Mouse (Mus musculus): ENCODE results near the gene Tcaim. TPM values are rescaled to one million over a fixed set of nuclear protein-coding genes. Genes with fewer than 3 reads are reported as not detected.
A peak's percentile ranks its signal among the peaks of the same experiment; 100 is the strongest.
"Not testable (repeated sequence)": the region's sequence is repeated elsewhere in the genome, so short reads cannot be mapped to it uniquely, and the experiment has no call there.

Gene Tcaim
- polyA plus RNA-seq, 1 experiment: 14.7 TPM

DNA sequence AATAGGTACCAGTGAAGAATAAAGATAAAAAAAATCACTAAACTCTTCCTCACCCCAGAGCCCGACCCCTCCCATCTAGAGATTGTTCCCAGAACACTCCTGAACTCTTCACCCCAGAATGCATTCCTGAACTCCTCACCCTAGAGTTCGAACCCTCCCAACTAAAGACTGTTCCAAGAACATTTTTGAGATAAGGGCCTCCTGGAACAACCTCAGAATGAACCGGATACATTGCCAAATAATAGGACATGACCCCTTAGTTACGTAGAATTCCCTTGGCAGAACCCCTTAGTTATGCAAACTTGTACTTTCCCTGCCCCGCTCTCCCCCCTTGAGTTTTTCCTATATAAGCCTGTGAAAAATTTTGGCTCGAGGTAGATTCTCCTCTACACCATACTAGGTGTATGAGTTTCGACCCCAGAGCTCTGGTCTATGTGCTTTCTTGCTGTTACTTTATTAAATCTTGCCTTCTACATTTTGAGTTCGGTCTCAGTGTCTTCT lies 42.5 kb downstream of the Tcaim start:
- not testable (repeated sequence) for DNase-seq (ENCODE audit: extremely low spot score in 1 of 2, low spot score in 1 of 2)

DNA sequence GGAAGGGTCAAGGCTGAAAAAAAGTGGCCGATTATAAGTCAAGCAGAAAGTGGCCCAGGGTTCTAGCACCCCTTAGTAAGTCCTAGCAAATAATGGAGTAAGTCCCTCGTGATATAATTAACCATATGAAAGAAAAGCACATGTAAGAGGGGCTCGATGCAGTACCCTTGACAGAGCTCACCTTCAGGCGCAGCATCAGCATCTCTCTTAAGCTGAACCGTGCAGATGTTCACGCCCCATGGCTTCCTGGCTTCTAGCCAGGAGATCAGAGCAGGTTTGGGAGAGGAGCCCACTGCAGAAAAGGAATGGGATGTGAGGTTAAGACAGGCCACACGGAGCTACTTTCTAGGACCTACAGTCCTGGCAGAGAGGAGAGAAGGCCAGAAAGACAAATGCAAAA lies 49.2 kb downstream of the Tcaim start:
- DNase-seq (ENCODE audit: extremely low spot score in 1 of 2, low spot score in 1 of 2): no peak

DNA sequence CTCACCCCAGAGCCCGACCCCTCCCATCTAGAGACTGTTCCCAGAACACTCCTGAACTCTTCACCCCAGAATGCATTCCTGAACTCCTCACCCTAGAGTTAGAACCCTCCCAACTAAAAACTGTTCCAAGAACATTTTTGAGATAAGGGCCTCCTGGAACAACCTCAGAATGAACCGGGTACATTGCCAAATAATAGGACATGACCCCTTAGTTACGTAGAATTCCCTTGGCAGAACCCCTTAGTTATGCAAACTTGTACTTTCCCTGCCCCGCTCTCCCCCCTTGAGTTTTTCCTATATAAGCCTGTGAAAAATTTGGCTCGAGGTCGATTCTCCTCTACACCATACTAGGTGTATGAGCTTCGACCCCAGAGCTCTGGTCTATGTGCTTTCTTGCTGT lies 49.8 kb downstream of the Tcaim start:
- DNase-seq (ENCODE audit: extremely low spot score in 1 of 2, low spot score in 1 of 2): not testable (repeated sequence)

DNA sequence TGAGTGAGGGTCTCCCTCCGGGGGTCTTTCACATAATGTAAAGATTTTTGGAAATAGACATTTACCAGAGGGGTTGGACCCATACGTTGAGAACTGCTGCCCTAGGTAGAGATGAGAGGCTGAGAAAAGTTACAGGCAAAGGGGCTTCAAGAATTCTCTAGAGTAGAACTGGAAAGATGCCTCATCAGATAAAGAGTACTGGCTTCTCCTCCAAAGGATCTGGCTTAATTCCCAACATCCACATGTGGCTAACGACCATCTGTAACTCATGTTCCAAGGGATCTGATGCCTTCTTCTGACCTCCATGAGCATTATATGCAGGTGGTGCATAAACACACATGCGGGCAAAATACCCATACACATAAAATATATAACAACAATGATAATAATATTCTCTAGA lies 50.3 kb downstream of the Tcaim start:
- DNase-seq (ENCODE audit: extremely low spot score in 1 of 2, low spot score in 1 of 2): no peak

DNA sequence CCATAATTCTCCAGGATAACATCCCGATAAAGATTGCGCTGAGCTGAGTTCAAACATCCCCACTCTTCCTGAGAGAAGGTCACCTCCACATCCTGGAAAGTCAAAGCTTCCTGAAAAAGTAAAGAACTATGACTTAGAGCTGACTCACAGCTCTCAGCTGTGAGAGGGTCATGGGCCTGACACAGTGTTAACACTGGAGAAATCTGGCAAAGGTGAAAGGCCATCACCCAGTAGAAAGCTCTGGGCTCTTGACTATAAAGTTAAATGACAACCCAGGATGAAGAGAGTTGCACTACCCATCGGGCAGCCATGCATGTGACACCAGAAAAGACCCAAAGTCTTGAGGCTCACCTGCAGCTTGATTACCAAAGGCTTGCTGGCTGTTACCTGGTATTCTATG lies 51.4 kb downstream of the Tcaim start:
- DNase-seq (ENCODE audit: extremely low spot score in 1 of 2, low spot score in 1 of 2): no peak

DNA sequence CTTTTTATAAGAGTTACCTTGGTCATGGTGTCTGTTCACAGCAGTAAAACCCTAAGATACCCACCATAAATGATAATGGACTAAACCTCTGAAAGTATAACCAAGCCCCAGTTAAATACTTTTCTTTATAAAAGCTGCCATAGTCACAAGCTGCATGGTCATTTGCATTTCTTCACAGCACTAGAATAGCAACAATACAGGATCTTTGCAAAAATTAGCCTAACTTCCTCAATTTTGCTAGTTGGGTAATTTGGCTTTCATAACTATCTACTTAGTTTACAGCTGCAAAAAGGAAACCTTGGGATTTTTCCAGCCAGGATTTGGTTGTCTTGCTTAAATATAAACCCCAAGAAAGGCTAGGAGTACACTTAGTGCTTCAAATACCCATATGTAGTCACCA lies 55.4 kb downstream of the Tcaim start:
- no peak for DNase-seq (ENCODE audit: extremely low spot score in 1 of 2, low spot score in 1 of 2)

DNA sequence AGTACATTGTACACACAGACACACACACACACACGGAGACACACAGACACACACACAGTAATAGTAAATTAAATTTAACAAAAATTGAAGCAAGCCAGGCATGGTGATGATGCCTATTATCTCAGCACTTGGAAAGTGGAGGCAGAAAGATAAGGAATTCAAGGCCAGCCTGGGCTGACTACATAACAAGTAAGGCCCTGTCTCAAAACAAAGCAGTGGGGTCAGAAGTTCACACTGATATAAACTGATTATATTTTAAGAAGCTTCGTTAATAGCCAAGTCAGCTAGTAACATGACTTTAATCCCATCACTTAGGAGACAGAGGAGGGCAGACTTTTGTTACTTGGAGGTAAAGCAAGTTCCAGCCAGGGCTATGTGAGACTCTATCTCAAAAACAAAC lies 58.4 kb downstream of the Tcaim start:
- DNase-seq (ENCODE audit: extremely low spot score in 1 of 2, low spot score in 1 of 2): no peak

DNA sequence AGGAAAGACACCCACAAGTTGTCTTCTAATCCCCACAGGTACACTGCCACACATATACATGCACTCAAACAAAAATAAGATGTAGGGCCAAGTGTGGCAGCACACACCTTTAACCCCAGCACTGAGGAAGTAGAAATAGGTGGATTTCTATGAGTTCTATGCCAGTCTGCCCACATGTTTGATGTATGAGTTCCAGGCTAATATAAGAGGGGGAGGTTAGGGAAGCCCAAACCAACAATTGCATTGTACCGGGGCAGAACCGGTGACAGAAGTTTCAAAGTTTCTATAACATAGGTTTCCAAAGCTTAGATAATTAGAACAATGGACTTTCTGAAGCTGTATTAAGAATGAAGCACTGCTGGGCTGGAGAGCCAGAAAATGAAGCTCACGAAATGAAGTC lies 59.5 kb downstream of the Tcaim start:
- DNase-seq (ENCODE audit: extremely low spot score in 1 of 2, low spot score in 1 of 2): no peak

DNA sequence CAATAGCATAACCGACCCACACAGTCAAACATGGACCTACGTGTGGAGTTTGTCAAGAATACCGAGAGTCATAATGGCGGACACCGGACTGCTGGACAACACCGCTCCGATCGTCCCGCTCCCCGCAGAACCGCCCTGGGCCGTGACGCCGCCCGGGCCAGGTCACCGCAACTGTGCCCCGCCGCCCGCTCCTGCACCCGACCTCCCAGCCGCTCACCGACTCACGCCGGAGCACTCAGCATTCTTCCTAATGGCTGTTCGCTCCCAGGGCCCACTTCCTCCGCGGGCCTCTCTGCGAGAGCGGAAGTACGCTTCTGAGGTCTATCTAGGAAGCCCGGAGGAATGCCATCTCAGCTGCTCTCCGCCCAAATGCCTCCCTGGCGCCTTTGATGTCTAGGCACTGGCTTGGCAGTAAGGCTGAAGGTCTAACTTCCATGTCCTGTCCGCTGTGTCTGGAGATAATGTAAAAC lies 60.4 kb downstream of the Tcaim start, which contains the start of gene Zfp445:
TSS of gene Zfp445 (minus strand) at position 310 of the 470 bp plus-strand sequence.
- DNase-seq (ENCODE audit: extremely low spot score in 1 of 2, low spot score in 1 of 2): peak; percentile 50 to 86

DNA sequence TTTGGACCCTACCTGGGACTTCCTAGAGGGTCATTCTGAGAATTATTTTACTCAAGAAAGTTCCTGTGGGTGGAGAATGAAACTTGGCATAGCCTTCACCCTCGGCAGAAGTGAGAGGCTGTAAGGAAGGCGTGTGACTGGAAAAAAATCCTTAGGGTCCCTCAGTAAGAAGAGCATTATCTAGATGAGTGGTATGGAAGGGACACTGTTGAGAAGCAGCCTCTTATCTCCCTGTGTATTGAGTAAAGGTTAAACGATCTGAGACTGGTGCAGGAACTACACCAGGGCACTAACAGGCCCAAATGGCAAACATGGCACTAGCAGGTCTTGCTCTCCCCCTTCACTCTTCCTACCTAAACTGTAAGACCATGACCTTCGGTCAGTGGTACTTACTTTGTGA lies 60.9 kb downstream of the Tcaim start:
- DNase-seq (ENCODE audit: extremely low spot score in 1 of 2, low spot score in 1 of 2): no peak

DNA sequence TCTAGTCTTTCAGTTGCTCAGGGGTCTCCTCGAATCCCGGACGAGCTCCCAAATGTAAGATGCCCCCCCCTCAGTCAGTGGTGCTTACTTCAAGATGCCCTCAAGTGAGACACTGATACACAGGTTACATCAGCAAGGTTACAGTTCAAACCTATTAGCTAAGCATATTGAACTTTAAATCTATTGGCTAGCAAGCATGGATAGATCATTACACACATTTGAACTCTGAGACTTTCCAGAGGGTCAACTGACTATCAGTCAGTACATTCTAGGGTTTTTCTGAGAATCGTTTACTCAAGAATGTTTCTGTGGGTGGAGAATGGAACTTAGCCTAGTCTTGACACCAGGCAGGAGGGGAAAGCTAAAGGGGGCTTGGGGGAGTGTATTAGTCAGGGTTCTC lies 67.3 kb downstream of the Tcaim start:
- no peak for DNase-seq (ENCODE audit: extremely low spot score in 1 of 2, low spot score in 1 of 2)

DNA sequence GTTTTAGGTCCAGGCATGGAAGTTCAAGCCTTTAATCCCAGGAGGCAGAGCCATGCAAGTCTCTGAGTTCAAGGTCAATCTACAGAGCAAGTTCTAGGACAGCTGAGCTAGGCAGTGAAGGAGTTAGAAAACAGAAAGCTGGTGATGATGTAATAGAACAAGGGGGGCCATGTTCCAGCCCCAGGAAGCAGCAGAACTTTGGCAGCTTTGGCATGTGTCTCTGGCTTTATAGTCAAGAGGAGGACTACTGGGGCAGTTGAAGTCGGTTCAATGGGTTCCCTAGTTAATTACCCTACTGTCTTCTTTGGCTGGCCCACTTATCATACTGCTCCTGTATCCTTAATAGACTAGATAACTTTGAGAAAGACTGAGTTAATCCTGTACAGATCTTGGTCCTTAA lies 69.3 kb downstream of the Tcaim start:
- no peak for DNase-seq (ENCODE audit: extremely low spot score in 1 of 2, low spot score in 1 of 2)

DNA sequence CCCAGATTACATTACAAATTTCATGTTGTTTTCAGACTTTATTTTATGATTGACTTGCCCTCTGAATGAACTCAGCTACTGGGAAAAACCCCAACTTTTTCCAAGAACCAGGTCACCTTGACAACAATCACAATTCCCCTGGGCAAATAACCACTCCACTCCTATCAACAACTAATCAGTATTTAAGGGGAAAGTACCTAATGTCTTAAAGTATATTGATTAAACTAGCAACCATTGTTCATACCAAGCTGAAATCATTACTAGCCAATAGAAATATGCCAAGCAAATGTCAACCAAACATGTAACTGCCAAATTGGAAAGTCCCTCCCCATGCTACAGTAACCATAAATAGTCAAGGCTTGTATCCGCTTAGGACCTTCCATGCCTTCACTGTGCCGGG lies 69.8 kb downstream of the Tcaim start:
- DNase-seq (ENCODE audit: extremely low spot score in 1 of 2, low spot score in 1 of 2): no peak

DNA sequence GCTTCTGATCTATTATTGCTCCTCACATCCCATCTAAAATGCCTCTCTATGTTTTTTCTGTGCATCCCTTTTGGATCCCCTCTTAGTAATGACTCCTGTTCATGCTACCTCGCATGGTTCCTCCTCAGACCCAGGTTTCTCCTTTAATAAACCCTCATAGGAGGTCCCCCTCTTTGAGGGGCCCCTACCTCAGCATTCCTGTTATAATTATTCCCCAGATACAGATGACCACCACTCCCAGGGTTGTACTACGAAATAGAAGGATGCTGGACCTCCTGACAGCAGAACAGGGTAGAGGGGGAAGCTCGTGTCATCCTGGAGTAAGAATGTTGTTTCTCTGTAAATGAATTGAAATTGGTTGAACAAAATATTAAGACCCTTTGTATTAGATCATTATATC lies 80.0 kb downstream of the Tcaim start, which contains the start of gene Zkscan7:
TSS of gene Zkscan7 (plus strand) at position 301 of the 400 bp plus-strand sequence.
- DNase-seq (ENCODE audit: extremely low spot score in 1 of 2, low spot score in 1 of 2): no peak

Other genes starting within 250 kb of the Tcaim start
- not detected in 2 replicates for gene Topaz1, start 58.2 kb upstream of the Tcaim start, polyA plus RNA-seq (2012; rRNA removed)
- gene Gm35549, start 38.5 kb downstream of the Tcaim start, polyA plus RNA-seq (2012; rRNA removed): not detected in 2 replicates
- 141 and 158 TPM in 2 replicates for gene Zfp445, start 60.5 kb downstream of the Tcaim start, polyA plus RNA-seq (2012; rRNA removed)
- 4.1 and 4.3 TPM in 2 replicates for gene Zkscan7, start 80.1 kb downstream of the Tcaim start, polyA plus RNA-seq (2012; rRNA removed)
- 4.8 and 5.9 TPM in 2 replicates for gene Zfp105, start 117.5 kb downstream of the Tcaim start, polyA plus RNA-seq (2012; rRNA removed)
- gene 1110059G10Rik, start 145.5 kb downstream of the Tcaim start, polyA plus RNA-seq (2012; rRNA removed): 20.5 and 20.7 TPM in 2 replicates
- gene Kif15, start 145.5 kb downstream of the Tcaim start, polyA plus RNA-seq (2012; rRNA removed): 1.1 and 1.9 TPM in 2 replicates
- 31.0 and 34.1 TPM in 2 replicates for gene Tmem42, start 215.8 kb downstream of the Tcaim start, polyA plus RNA-seq (2012; rRNA removed)
- gene Tgm4, start 229.2 kb downstream of the Tcaim start, polyA plus RNA-seq (2012; rRNA removed): 1.4 and 1.5 TPM in 2 replicates

All from frontal cortex, adult 2 months (tissue).